Mouse (Mus musculus) brain, embryonic 14.5 days (tissue): ENCODE measurements around the gene Pax7.

Source experiments
- CTCF ChIP-seq: fragments of 200-500 bp; IDR thresholded peaks from 2 replicates; pipeline ENCODE4 v1.5.1; 2012; ENCODE audit warnings: inconsistent platforms, mild to moderate bottlenecking, moderate library complexity, borderline replicate concordance; ENCODE audit not compliant: insufficient read depth, insufficient read length; ENCODE audit errors: extremely low read depth
- POLR2A ChIP-seq: fragments of 200-500 bp; IDR thresholded peaks from 2 replicates; pipeline ENCODE4 v1.6.1; 2012; ENCODE audit warnings: mild to moderate bottlenecking, inconsistent platforms, borderline replicate concordance; ENCODE audit not compliant: poor library complexity, insufficient read depth, insufficient read length, severe bottlenecking; ENCODE audit errors: extremely low read depth

- no peak for TF ChIP-seq CTCF
- no peak for TF ChIP-seq POLR2A
Observed at GRCm38 (mm10) chr4:139828871-139829590, 4.3 kb downstream of the Pax7 start.
